Mouse (Mus musculus): ENCODE data around the gene Rubcn.

Gene Rubcn

GRCm38 (mm10) chr16:32867919-32868552, 9.5 kb downstream of the Rubcn start:
- DNase-seq, result peak; percentile 95

GRCm38 (mm10) chr16:32866713-32867112, 10.9 kb downstream of the Rubcn start:
- no peak for DNase-seq

- peak; percentile 42 for DNase-seq
These were observed 12.2 kb downstream of the Rubcn start for GRCm38 (mm10) chr16:32865401-32865800.

- DNase-seq, result no peak
These were observed 15.7 kb downstream of the Rubcn start for GRCm38 (mm10) chr16:32861813-32862385.

- DNase-seq, result no peak
These were observed 18.6 kb downstream of the Rubcn start for GRCm38 (mm10) chr16:32858771-32859636.

- no peak for DNase-seq
These were observed 19.2 kb downstream of the Rubcn start for GRCm38 (mm10) chr16:32858356-32858755.

- DNase-seq, result no peak
These were observed 20.8 kb downstream of the Rubcn start for GRCm38 (mm10) chr16:32856751-32857150.

GRCm38 (mm10) chr16:32854050-32854571, 23.5 kb downstream of the Rubcn start:
- DNase-seq, result no peak

GRCm38 (mm10) chr16:32853492-32854049, 24.0 kb downstream of the Rubcn start:
- peak; percentile 42 for DNase-seq

GRCm38 (mm10) chr16:32849042-32849830, 28.3 kb downstream of the Rubcn start:
- DNase-seq, result peak; percentile 67

GRCm38 (mm10) chr16:32847103-32847502, 30.5 kb downstream of the Rubcn start:
- no peak for DNase-seq

GRCm38 (mm10) chr16:32831501-32831900, 46.1 kb downstream of the Rubcn start:
- no peak for DNase-seq

- DNase-seq, result no peak
These were observed 48.5 kb downstream of the Rubcn start for GRCm38 (mm10) chr16:32829104-32829503.

- DNase-seq, result peak; percentile 34
These were observed 51.0 kb downstream of the Rubcn start for GRCm38 (mm10) chr16:32826521-32826920.

GRCm38 (mm10) chr16:32825380-32825779, 52.2 kb downstream of the Rubcn start:
- no peak for DNase-seq

- no peak for DNase-seq
These were observed 53.5 kb downstream of the Rubcn start for GRCm38 (mm10) chr16:32824061-32824460.

GRCm38 (mm10) chr16:32823487-32823886, 54.1 kb downstream of the Rubcn start:
- no peak for DNase-seq

GRCm38 (mm10) chr16:32822881-32823280, 54.7 kb downstream of the Rubcn start:
- no peak for DNase-seq

GRCm38 (mm10) chr16:32822450-32822827, 55.1 kb downstream of the Rubcn start:
- no peak for DNase-seq

- no peak for DNase-seq
These were observed 55.7 kb downstream of the Rubcn start for GRCm38 (mm10) chr16:32821772-32822449.

- no peak for DNase-seq
These were observed 59.1 kb downstream of the Rubcn start for GRCm38 (mm10) chr16:32818441-32818840.

GRCm38 (mm10) chr16:32818036-32818435, 59.5 kb downstream of the Rubcn start:
- no peak for DNase-seq
